Mouse (Mus musculus): ENCODE measurements around the gene Lfng. TPM values are rescaled to one million over a fixed set of nuclear protein-coding genes. Genes with fewer than 3 reads are reported as not detected.

Lfng gene
- total and polyA plus RNA-seq, 3 experiments, result 11.2 to 14.1 TPM; not detected in 1

- Histone ChIP-seq H3K9ac (ENCODE audit: control insufficient read depth, low read depth, low read length, poor library complexity, severe bottlenecking) (no peak overlapping the region), H3K36me3 (ENCODE audit: control insufficient read depth in 1 of 2, insufficient read depth in 2 of 2, low read length in 2 of 2) (peaks cover 0 to 31% of the 10 kb centered on the region in 2 experiments; a peak in 2 of 4 replicates), H3K4me3 (ENCODE audit: control insufficient read depth in 1 of 2, insufficient read depth in 1 of 2, low read depth in 2 of 2, low read length in 2 of 2) (no peak overlapping the region), H3K4me1 (ENCODE audit: control insufficient read depth in 1 of 2, insufficient read depth in 2 of 2, low read length in 2 of 2) (peaks cover 8 to 32% of the 10 kb centered on the region in 2 experiments), H3K9me3 (replicated peaks; ENCODE audit: insufficient read depth, low read length) (no peaks in the 10 kb centered on the region), H3K27ac (ENCODE audit: control insufficient read depth, low read depth, low read length) (no peak overlapping the region), H3K27me3 (ENCODE audit: control insufficient read depth in 1 of 2, insufficient read depth in 2 of 2, low read length in 2 of 2) (no peaks in the 10 kb centered on the region), H3K79me2 (ENCODE audit: control insufficient read depth, insufficient read depth, low read length, poor library complexity) (peaks cover 6% of the 10 kb centered on the region)
- TF ChIP-seq CHD1 (IDR thresholded peaks at IDR 0.05; ENCODE audit: low read depth, low read length) (no peak), MAX (IDR thresholded peaks at IDR 0.05; ENCODE audit: low read length) (no peak), USF1 (IDR thresholded peaks at IDR 0.05; ENCODE audit: low read depth, low read length) (no peak), ELF1 (IDR thresholded peaks at IDR 0.05; ENCODE audit: low read depth, low read length) (no peak), MAZ (IDR thresholded peaks at IDR 0.05; ENCODE audit: low read depth, low read length) (no peak), KAT2A (conservative IDR thresholded peaks at IDR 0.05; ENCODE audit: low read depth, low read length) (no peak), ZC3H11A (IDR thresholded peaks at IDR 0.05; ENCODE audit: low read depth, low read length) (no peak), CTCF (IDR thresholded peaks at IDR 0.05 in 2 of 3, conservative IDR thresholded peaks at IDR 0.05 in 1 of 3; ENCODE audit: control insufficient read depth in 1 of 3, insufficient read depth in 1 of 3, low read depth in 2 of 3, low read length in 3 of 3, poor library complexity in 1 of 3, severe bottlenecking in 1 of 3) (no peak), UBTF (IDR thresholded peaks at IDR 0.05; ENCODE audit: borderline replicate concordance, insufficient read depth, low read depth, low read length) (no peak), E2F4 (IDR thresholded peaks at IDR 0.05; ENCODE audit: borderline replicate concordance, low read depth, low read length) (no peak), JUND (IDR thresholded peaks at IDR 0.05; ENCODE audit: low read depth, low read length) (no peak), MAFK (IDR thresholded peaks at IDR 0.05; ENCODE audit: borderline replicate concordance, low read depth, low read length) (no peak)
- no peak for DNase-seq (ENCODE audit: low read depth, low spot score)
Measured at GRCm38 (mm10) chr5:140612191-140612590, 5.1 kb downstream of the Lfng start.

GRCm38 (mm10) chr5:140614141-140614540 lies 7.0 kb downstream of the Lfng start:
- Histone ChIP-seq H3K27ac (ENCODE audit: control insufficient read depth, low read depth, low read length) (peak overlapping the region; percentile 57), H3K9me3 (replicated peaks; ENCODE audit: insufficient read depth, low read length) (no peaks in the 10 kb centered on the region), H3K9ac (ENCODE audit: control insufficient read depth, low read depth, low read length, poor library complexity, severe bottlenecking) (no peak overlapping the region), H3K36me3 (ENCODE audit: control insufficient read depth in 1 of 2, insufficient read depth in 2 of 2, low read length in 2 of 2) (peaks cover 0 to 34% of the 10 kb centered on the region in 2 experiments; a peak in 2 of 4 replicates), H3K4me1 (ENCODE audit: control insufficient read depth in 1 of 2, insufficient read depth in 2 of 2, low read length in 2 of 2) (peaks cover 8 to 43% of the 10 kb centered on the region in 2 experiments), H3K27me3 (ENCODE audit: control insufficient read depth in 1 of 2, insufficient read depth in 2 of 2, low read length in 2 of 2) (no peaks in the 10 kb centered on the region), H3K4me3 (ENCODE audit: control insufficient read depth in 1 of 2, insufficient read depth in 1 of 2, low read depth in 2 of 2, low read length in 2 of 2) (no peak overlapping the region), H3K79me2 (ENCODE audit: control insufficient read depth, insufficient read depth, low read length, poor library complexity) (peaks cover 6% of the 10 kb centered on the region)
- TF ChIP-seq POLR2AphosphoS5 (IDR thresholded peaks at IDR 0.05; ENCODE audit: borderline replicate concordance, low read depth, low read length), result no peak
- no peak for TF ChIP-seq NELFE (IDR thresholded peaks at IDR 0.05; ENCODE audit: low read depth, low read length)
- TF ChIP-seq USF2 (IDR thresholded peaks at IDR 0.05; ENCODE audit: borderline replicate concordance in 1 of 2, insufficient read depth in 1 of 2, low read depth in 1 of 2, low read length in 2 of 2), result no peak
- no peak for TF ChIP-seq ZKSCAN1 (IDR thresholded peaks at IDR 0.05; ENCODE audit: low read depth, low read length)
- TF ChIP-seq ZMIZ1 (IDR thresholded peaks at IDR 0.05; ENCODE audit: low read depth, low read length), result no peak
- TF ChIP-seq MYC (IDR thresholded peaks at IDR 0.05; ENCODE audit: low read depth, low read length), result no peak
- TF ChIP-seq UBTF (IDR thresholded peaks at IDR 0.05; ENCODE audit: borderline replicate concordance, insufficient read depth, low read depth, low read length), result no peak
- no peak for TF ChIP-seq E2F4 (IDR thresholded peaks at IDR 0.05; ENCODE audit: borderline replicate concordance, low read depth, low read length)
- no peak for TF ChIP-seq USF1 (IDR thresholded peaks at IDR 0.05; ENCODE audit: low read depth, low read length)
- TF ChIP-seq CHD1 (IDR thresholded peaks at IDR 0.05; ENCODE audit: low read depth, low read length), result no peak
- no peak for TF ChIP-seq TCF12 (IDR thresholded peaks at IDR 0.05; ENCODE audit: low read depth, low read length)
- TF ChIP-seq SMC3 (IDR thresholded peaks at IDR 0.05; ENCODE audit: low read depth, low read length), result no peak
- TF ChIP-seq ETS1 (IDR thresholded peaks at IDR 0.05; ENCODE audit: low read depth, low read length), result no peak
- no peak for TF ChIP-seq CTCF (IDR thresholded peaks at IDR 0.05 in 2 of 3, conservative IDR thresholded peaks at IDR 0.05 in 1 of 3; ENCODE audit: control insufficient read depth in 1 of 3, insufficient read depth in 1 of 3, low read depth in 2 of 3, low read length in 3 of 3, poor library complexity in 1 of 3, severe bottlenecking in 1 of 3)
- TF ChIP-seq MAFK (IDR thresholded peaks at IDR 0.05; ENCODE audit: borderline replicate concordance, low read depth, low read length), result no peak
- no peak for TF ChIP-seq EP300 (IDR thresholded peaks at IDR 0.05; ENCODE audit: low read depth in 1 of 2, low read length in 2 of 2)
- no peak for TF ChIP-seq POLR2A (IDR thresholded peaks at IDR 0.05; ENCODE audit: control insufficient read depth in 1 of 2, insufficient read depth in 1 of 2, low read depth in 1 of 2, low read length in 2 of 2, poor library complexity in 1 of 2)
- no peak for TF ChIP-seq TAL1 (IDR thresholded peaks at IDR 0.05; ENCODE audit: low read length)
- no peak for TF ChIP-seq TBP (IDR thresholded peaks at IDR 0.05; ENCODE audit: low read depth, low read length)
- TF ChIP-seq BHLHE40 (IDR thresholded peaks at IDR 0.05; ENCODE audit: borderline replicate concordance, low read depth, low read length), result no peak
- no peak for DNase-seq (ENCODE audit: low read depth, low spot score)

Measured in MEL (cell line).